Mouse (Mus musculus) thymus, postnatal 10 days (tissue): ENCODE results near the gene Pias3.
"Not testable (repeated sequence)": the region's sequence is repeated elsewhere in the genome, so short reads cannot be mapped to it uniquely, and the experiment has no call there.

Experiments
- DNase-seq, 2 experiments: peaks; one replicate each; pipeline ENCODE4 v3.0.0; 2021; ENCODE audit warnings: low spot score in 2 of 2

Pias3 gene

GRCm38 (mm10) chr3:96696198-96696765 is at the start of gene Pias3:
Gene Pias3 (plus strand): TSS chr3:96696384.
- peak; percentile 13 to 35 for DNase-seq

GRCm38 (mm10) chr3:96647365-96647764 is 48.8 kb upstream of the Pias3 start:
- no peak for DNase-seq

- no peak for DNase-seq
Measured at GRCm38 (mm10) chr3:96660901-96661300, 35.3 kb upstream of the Pias3 start.

GRCm38 (mm10) chr3:96662731-96663316 is 33.4 kb upstream of the Pias3 start:
- DNase-seq, result no peak

- DNase-seq, result peak; percentile 16 to 58
Measured at GRCm38 (mm10) chr3:96663432-96664239, 32.5 kb upstream of the Pias3 start.

GRCm38 (mm10) chr3:96665732-96666363 is 30.3 kb upstream of the Pias3 start:
- DNase-seq, result not testable (repeated sequence)

GRCm38 (mm10) chr3:96666916-96667315 is 29.3 kb upstream of the Pias3 start:
- no peak for DNase-seq

- DNase-seq, result peak in 1 of 2 experiments; percentile 14
Measured at GRCm38 (mm10) chr3:96667316-96667715, 28.9 kb upstream of the Pias3 start.

GRCm38 (mm10) chr3:96668424-96669067 is 27.6 kb upstream of the Pias3 start:
- no peak for DNase-seq

GRCm38 (mm10) chr3:96669727-96670468 is 26.3 kb upstream of the Pias3 start, which contains the start of gene Ankrd35:
Gene Ankrd35 (plus strand): TSS chr3:96670131.
- DNase-seq, result peak; percentile 68 to 72

GRCm38 (mm10) chr3:96671519-96671918 is 24.7 kb upstream of the Pias3 start:
- no peak for DNase-seq

- DNase-seq, result no peak
Measured at GRCm38 (mm10) chr3:96673514-96673913, 22.7 kb upstream of the Pias3 start.

- no peak for DNase-seq
Measured at GRCm38 (mm10) chr3:96674442-96674841, 21.7 kb upstream of the Pias3 start.

GRCm38 (mm10) chr3:96675171-96675570 is 21.0 kb upstream of the Pias3 start:
- DNase-seq, result no peak

- DNase-seq, result no peak
Measured at GRCm38 (mm10) chr3:96675690-96676089, 20.5 kb upstream of the Pias3 start.

GRCm38 (mm10) chr3:96678456-96678855 is 17.7 kb upstream of the Pias3 start:
- DNase-seq, result no peak

- no peak for DNase-seq
Measured at GRCm38 (mm10) chr3:96679159-96679674, 17.0 kb upstream of the Pias3 start.

- no peak for DNase-seq
Measured at GRCm38 (mm10) chr3:96680269-96680956, 15.8 kb upstream of the Pias3 start.

- DNase-seq, result no peak
Measured at GRCm38 (mm10) chr3:96683496-96683895, 12.7 kb upstream of the Pias3 start.

- DNase-seq, result no peak
Measured at GRCm38 (mm10) chr3:96684151-96684821, 11.9 kb upstream of the Pias3 start.
